Mouse (Mus musculus) limb, embryonic 12.5 days (tissue): ENCODE measurements at regions not wholly inside any gene's neighbourhood (a gene's known extent, or its start where the extent isn't known, plus 50 kb on each side); places are given as distances from the start of the nearest gene placed in this dataset.

Experiments
- ATAC-seq: fragments of 200-750 bp; cut with Nextera tagmentation; 2 replicates; pipeline ENCODE4 v1.8.0; 2017; ENCODE audit warnings: low read depth, moderate TSS enrichment; ENCODE audit not compliant: insufficient number of reproducible peaks, insufficient read depth, low FRiP score, low TSS enrichment
- H3K27ac ChIP-seq: fragments of 300-500 bp; sonication (generic); 2 replicates; pipeline ENCODE4 v1.5.1; 2016; ENCODE audit warnings: mild to moderate bottlenecking, moderate library complexity
- H3K27me3 ChIP-seq: fragments of 300-500 bp; sonication (generic); 2 replicates; pipeline ENCODE4 v1.6.1; 2016; ENCODE audit warnings: mild to moderate bottlenecking, moderate library complexity
- H3K36me3 ChIP-seq: fragments of 300-500 bp; sonication (generic); 2 replicates; pipeline ENCODE4 v1.6.1; 2016; ENCODE audit warnings: mild to moderate bottlenecking, moderate library complexity
- H3K4me1 ChIP-seq: fragments of 300-500 bp; sonication (generic); replicated peaks from 2 replicates; pipeline ENCODE4 v1.6.1; 2016
- H3K4me2 ChIP-seq: fragments of 300-500 bp; sonication (generic); 2 replicates; pipeline ENCODE4 v1.6.1; 2016; ENCODE audit warnings: mild to moderate bottlenecking, moderate library complexity
- H3K4me3 ChIP-seq: fragments of 300-500 bp; sonication (generic); replicated peaks from 2 replicates; pipeline ENCODE4 v1.5.1; 2016; ENCODE audit warnings: mild to moderate bottlenecking
- H3K9ac ChIP-seq: fragments of 300-500 bp; sonication (generic); replicated peaks from 2 replicates; pipeline ENCODE4 v1.6.1; 2016; ENCODE audit warnings: mild to moderate bottlenecking, moderate library complexity
- H3K9me3 ChIP-seq: fragments of 300-500 bp; sonication (generic); 2 replicates; pipeline ENCODE4 v1.6.1; 2016; ENCODE audit warnings: mild to moderate bottlenecking, moderate library complexity
- WGBS: fragments of 180-500 bp; shearing (Covaris S2); methylation state at CpG from one replicate; pipeline ENCODE4 v1.1.7; 2016; 5-methylcytosine and 5-hydroxymethylcytosine counted together

- no peak for ATAC-seq
Measured at GRCm38 (mm10) chr11:38715697-38716096, 1479.9 kb upstream of the Tenm2 start.

GRCm38 (mm10) chr11:38681264-38681663 lies 1445.5 kb upstream of the Tenm2 start:
- Histone ChIP-seq H3K4me3 (no peak overlapping the region), H3K9me3 (no peaks in the 10 kb centered on the region), H3K4me1 (no peaks in the 10 kb centered on the region), H3K9ac (no peak overlapping the region), H3K27ac (no peak overlapping the region), H3K36me3 (no peaks in the 10 kb centered on the region), H3K4me2 (no peak overlapping the region), H3K27me3 (no peaks in the 10 kb centered on the region)
- ATAC-seq, result no peak
- 66% methylated on average over 7 of the region's 7 CpGs for WGBS

More at GRCm38 (mm10) chr11:38715697-38716096, 1479.9 kb upstream of the Tenm2 start:
- H3K9ac ChIP-seq, result no peak overlapping the region
- H3K4me2 ChIP-seq, result no peak overlapping the region
- no peaks in the 10 kb centered on the region for H3K4me1 ChIP-seq
- no peaks in the 10 kb centered on the region for H3K36me3 ChIP-seq
- H3K27me3 ChIP-seq, result no peaks in the 10 kb centered on the region
- H3K9me3 ChIP-seq, result no peaks in the 10 kb centered on the region
- WGBS, result 74% methylated on average over 3 of the region's 3 CpGs
- no peak overlapping the region for H3K4me3 ChIP-seq
- H3K27ac ChIP-seq, result no peak overlapping the region

GRCm38 (mm10) chr11:38673367-38674056 lies 1437.7 kb upstream of the Tenm2 start:
- H3K27me3 ChIP-seq, result no peaks in the 10 kb centered on the region
- no peak overlapping the region for H3K9ac ChIP-seq
- no peak overlapping the region for H3K4me2 ChIP-seq
- 71% methylated on average over 5 of the region's 5 CpGs for WGBS
- no peak for ATAC-seq
- no peaks in the 10 kb centered on the region for H3K36me3 ChIP-seq
- no peak overlapping the region for H3K27ac ChIP-seq
- no peaks in the 10 kb centered on the region for H3K4me1 ChIP-seq
- no peaks in the 10 kb centered on the region for H3K9me3 ChIP-seq
- no peak overlapping the region for H3K4me3 ChIP-seq
